Comparison of ENCODE assay signal across 15 mouse cellular contexts in genomic region chr3:65117365-65117764, GRCm38 (mm10).
"Had no signal": no experiment of that assay in that cellular context is flagged by ENCODE, and none has a peak within 500 bp of the region (broad histone marks: within the 10 kb centered on the region; RNA-seq: fewer than 3 reads in every experiment).

No protein-coding gene starts in this region.

- H3K9ac ChIP-seq: liver, embryonic 15.5 days; stomach, embryonic 15.5 days had no signal

- H3K4me2 ChIP-seq: liver, embryonic 11.5 days; liver, embryonic 15.5 days; stomach, embryonic 15.5 days had no signal

- DNase-seq: kidney, adult 9 months; kidney, postnatal 36 days; left cerebral cortex, postnatal 4 days; lung, adult 2 months; lung, postnatal 36 days; right cerebral cortex, postnatal 14 days; thymus, adult 2 months; thymus, postnatal 25 days had no signal

- H3K36me3 ChIP-seq: liver, embryonic 15.5 days; midbrain, embryonic 10.5 days; stomach, embryonic 15.5 days had no signal

- H3K27me3 ChIP-seq: liver, embryonic 15.5 days; stomach, embryonic 15.5 days had no signal

- ATAC-seq: lung, postnatal 0 days; midbrain, embryonic 16.5 days had no signal

- H3K4me1 ChIP-seq: liver, embryonic 15.5 days; midbrain, embryonic 10.5 days; stomach, embryonic 15.5 days had no signal

- H3K9me3 ChIP-seq: liver, embryonic 15.5 days; midbrain, embryonic 10.5 days; stomach, embryonic 15.5 days had no signal

- H3K4me3 ChIP-seq: liver, embryonic 15.5 days; midbrain, embryonic 10.5 days; stomach, embryonic 15.5 days had no signal

- H3K27ac ChIP-seq: kidney, postnatal 0 days; liver, embryonic 15.5 days; midbrain, embryonic 10.5 days; stomach, embryonic 15.5 days had no signal
